Mouse (Mus musculus): ENCODE results near the gene C1qtnf12. TPM values are rescaled to one million over a fixed set of nuclear protein-coding genes. Genes with fewer than 3 reads are reported as not detected.

The C1qtnf12 gene
- polyA plus RNA-seq, 1 experiment, result 31.6 TPM

DNA sequence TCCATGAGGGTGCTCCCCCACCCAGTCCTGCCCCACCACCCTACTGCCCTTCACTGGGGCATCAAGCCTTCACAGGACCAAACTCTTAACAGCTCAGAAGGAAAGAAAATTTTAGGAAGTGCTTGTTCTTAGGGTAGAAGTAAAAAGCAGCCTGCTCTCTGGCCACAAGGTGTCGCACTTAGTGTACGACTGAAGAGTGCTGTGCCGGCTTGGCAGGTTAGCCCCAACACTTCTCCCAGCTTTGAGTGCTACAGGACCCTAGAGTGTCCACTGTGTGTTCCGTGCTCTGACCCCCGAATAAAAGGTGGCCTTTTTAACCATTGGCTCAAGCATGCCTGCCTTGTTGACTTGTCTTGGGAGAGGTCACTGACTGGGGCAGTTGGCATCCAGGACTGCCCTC is 2.8 kb upstream of the C1qtnf12 start:
- peak; percentile 57; the same call in 1 of the 2 replicates for TF ChIP-seq CTCF (IDR thresholded peaks at IDR 0.05; ENCODE audit: control insufficient read depth, insufficient read depth, insufficient replicate concordance, low read depth, low read length)
- no peak for TF ChIP-seq POLR2A (IDR thresholded peaks at IDR 0.05; ENCODE audit: control insufficient read depth, low read depth, low read length)
- Histone ChIP-seq H3K4me3 (ENCODE audit: control insufficient read depth, low read depth, low read length) (no peak overlapping the region), H3K36me3 (ENCODE audit: control insufficient read depth, insufficient read depth, low read length) (no peaks in the 10 kb centered on the region; the same call in 1 of the 2 replicates), H3K4me1 (ENCODE audit: control insufficient read depth, insufficient read depth, low read length) (peaks cover 14% of the 10 kb centered on the region), H3K27ac (ENCODE audit: control insufficient read depth, insufficient read depth, low read depth, low read length) (no peak overlapping the region), H3K27me3 (ENCODE audit: control insufficient read depth, insufficient read depth, low read length) (no peaks in the 10 kb centered on the region)

GRCm38 (mm10) chr4:155963106-155963505 is 988 bp downstream of the C1qtnf12 start:
- H3K4me1 ChIP-seq (ENCODE audit: control insufficient read depth, insufficient read depth, low read length), result peaks cover 14% of the 10 kb centered on the region
- no peaks in the 10 kb centered on the region for H3K36me3 ChIP-seq (ENCODE audit: control insufficient read depth, insufficient read depth, low read length)
- H3K27me3 ChIP-seq (ENCODE audit: control insufficient read depth, insufficient read depth, low read length), result no peaks in the 10 kb centered on the region
- TF ChIP-seq CTCF (IDR thresholded peaks at IDR 0.05; ENCODE audit: control insufficient read depth, insufficient read depth, insufficient replicate concordance, low read depth, low read length), result no peak
- no peak for TF ChIP-seq POLR2A (IDR thresholded peaks at IDR 0.05; ENCODE audit: control insufficient read depth, low read depth, low read length)
- peak overlapping the region; percentile 77 for H3K4me3 ChIP-seq (ENCODE audit: control insufficient read depth, low read depth, low read length)
- H3K27ac ChIP-seq (ENCODE audit: control insufficient read depth, insufficient read depth, low read depth, low read length), result no peak overlapping the region

GRCm38 (mm10) chr4:155964396-155964795 is 2.3 kb downstream of the C1qtnf12 start:
- no peaks in the 10 kb centered on the region for H3K27me3 ChIP-seq (ENCODE audit: control insufficient read depth, insufficient read depth, low read length)
- peaks cover 14% of the 10 kb centered on the region for H3K4me1 ChIP-seq (ENCODE audit: control insufficient read depth, insufficient read depth, low read length)
- H3K4me3 ChIP-seq (ENCODE audit: control insufficient read depth, low read depth, low read length), result no peak overlapping the region
- TF ChIP-seq CTCF (IDR thresholded peaks at IDR 0.05; ENCODE audit: control insufficient read depth, insufficient read depth, insufficient replicate concordance, low read depth, low read length) (no peak), POLR2A (IDR thresholded peaks at IDR 0.05; ENCODE audit: control insufficient read depth, low read depth, low read length) (no peak)
- no peaks in the 10 kb centered on the region for H3K36me3 ChIP-seq (ENCODE audit: control insufficient read depth, insufficient read depth, low read length)
- H3K27ac ChIP-seq (ENCODE audit: control insufficient read depth, insufficient read depth, low read depth, low read length), result no peak overlapping the region

- H3K4me3 ChIP-seq (ENCODE audit: control insufficient read depth, low read depth, low read length), result no peak overlapping the region
- H3K27ac ChIP-seq (ENCODE audit: control insufficient read depth, insufficient read depth, low read depth, low read length), result no peak overlapping the region
- H3K4me1 ChIP-seq (ENCODE audit: control insufficient read depth, insufficient read depth, low read length), result no peaks in the 10 kb centered on the region
- no peaks in the 10 kb centered on the region for H3K36me3 ChIP-seq (ENCODE audit: control insufficient read depth, insufficient read depth, low read length)
- H3K27me3 ChIP-seq (ENCODE audit: control insufficient read depth, insufficient read depth, low read length), result no peaks in the 10 kb centered on the region
- TF ChIP-seq CTCF (IDR thresholded peaks at IDR 0.05; ENCODE audit: control insufficient read depth, insufficient read depth, insufficient replicate concordance, low read depth, low read length) (no peak), POLR2A (IDR thresholded peaks at IDR 0.05; ENCODE audit: control insufficient read depth, low read depth, low read length) (no peak)
These were observed 7.0 kb downstream of the C1qtnf12 start for GRCm38 (mm10) chr4:155969043-155969653.

GRCm38 (mm10) chr4:155970286-155970685 is 8.2 kb downstream of the C1qtnf12 start:
- Histone ChIP-seq H3K4me1 (ENCODE audit: control insufficient read depth, insufficient read depth, low read length) (no peaks in the 10 kb centered on the region), H3K27me3 (ENCODE audit: control insufficient read depth, insufficient read depth, low read length) (no peaks in the 10 kb centered on the region), H3K4me3 (ENCODE audit: control insufficient read depth, low read depth, low read length) (no peak overlapping the region), H3K27ac (ENCODE audit: control insufficient read depth, insufficient read depth, low read depth, low read length) (no peak overlapping the region), H3K36me3 (ENCODE audit: control insufficient read depth, insufficient read depth, low read length) (no peaks in the 10 kb centered on the region)
- TF ChIP-seq POLR2A (IDR thresholded peaks at IDR 0.05; ENCODE audit: control insufficient read depth, low read depth, low read length) (no peak), CTCF (IDR thresholded peaks at IDR 0.05; ENCODE audit: control insufficient read depth, insufficient read depth, insufficient replicate concordance, low read depth, low read length) (no peak)

GRCm38 (mm10) chr4:155972651-155973050 is 10.5 kb downstream of the C1qtnf12 start:
- no peak overlapping the region for H3K27ac ChIP-seq (ENCODE audit: control insufficient read depth, insufficient read depth, low read depth, low read length)
- H3K36me3 ChIP-seq (ENCODE audit: control insufficient read depth, insufficient read depth, low read length), result no peaks in the 10 kb centered on the region
- no peak overlapping the region for H3K4me3 ChIP-seq (ENCODE audit: control insufficient read depth, low read depth, low read length)
- H3K4me1 ChIP-seq (ENCODE audit: control insufficient read depth, insufficient read depth, low read length), result no peaks in the 10 kb centered on the region
- H3K27me3 ChIP-seq (ENCODE audit: control insufficient read depth, insufficient read depth, low read length), result no peaks in the 10 kb centered on the region
- TF ChIP-seq CTCF (IDR thresholded peaks at IDR 0.05; ENCODE audit: control insufficient read depth, insufficient read depth, insufficient replicate concordance, low read depth, low read length), result no peak
- no peak for TF ChIP-seq POLR2A (IDR thresholded peaks at IDR 0.05; ENCODE audit: control insufficient read depth, low read depth, low read length)

GRCm38 (mm10) chr4:155973239-155973638 is 11.1 kb downstream of the C1qtnf12 start:
- TF ChIP-seq POLR2A (IDR thresholded peaks at IDR 0.05; ENCODE audit: control insufficient read depth, low read depth, low read length) (no peak), CTCF (IDR thresholded peaks at IDR 0.05; ENCODE audit: control insufficient read depth, insufficient read depth, insufficient replicate concordance, low read depth, low read length) (no peak)
- no peaks in the 10 kb centered on the region for H3K4me1 ChIP-seq (ENCODE audit: control insufficient read depth, insufficient read depth, low read length)
- no peaks in the 10 kb centered on the region for H3K36me3 ChIP-seq (ENCODE audit: control insufficient read depth, insufficient read depth, low read length)
- no peaks in the 10 kb centered on the region for H3K27me3 ChIP-seq (ENCODE audit: control insufficient read depth, insufficient read depth, low read length)
- no peak overlapping the region for H3K4me3 ChIP-seq (ENCODE audit: control insufficient read depth, low read depth, low read length)
- H3K27ac ChIP-seq (ENCODE audit: control insufficient read depth, insufficient read depth, low read depth, low read length), result no peak overlapping the region

Data from testis, adult 2 months (tissue).